Mouse (Mus musculus) liver, embryonic 12.5 days (tissue): ENCODE data around the gene Notum. TPM values are rescaled to one million over a fixed set of nuclear protein-coding genes. Genes with fewer than 3 reads are reported as not detected.
A peak's percentile ranks its signal among the peaks of the same experiment; 100 is the strongest.

Experiments used
- ATAC-seq: fragments of 200-750 bp; cut with Nextera tagmentation; 2 replicates; pipeline ENCODE4 v1.8.0; 2017; ENCODE audit warnings: moderate number of reproducible peaks, mild to moderate bottlenecking, moderate library complexity
- H3K27ac ChIP-seq: fragments of 300-500 bp; sonication (generic); 2 replicates; pipeline ENCODE4 v1.5.1; 2016; ENCODE audit warnings: mild to moderate bottlenecking
- H3K27me3 ChIP-seq: fragments of 300-500 bp; sonication (generic); replicated peaks from 2 replicates; pipeline ENCODE4 v1.6.1; 2016; ENCODE audit warnings: mild to moderate bottlenecking, moderate library complexity
- H3K36me3 ChIP-seq: fragments of 300-500 bp; sonication (generic); 2 replicates; pipeline ENCODE4 v1.6.1; 2016; ENCODE audit warnings: mild to moderate bottlenecking, moderate library complexity
- H3K4me1 ChIP-seq: fragments of 300-500 bp; sonication (generic); 2 replicates; pipeline ENCODE4 v1.6.1; 2016
- H3K4me2 ChIP-seq: fragments of 300-500 bp; sonication (generic); 2 replicates; pipeline ENCODE4 v1.6.1; 2016; ENCODE audit warnings: mild to moderate bottlenecking, moderate library complexity
- H3K4me3 ChIP-seq: fragments of 300-500 bp; sonication (generic); 2 replicates; pipeline ENCODE4 v1.5.1; 2016; ENCODE audit warnings: mild to moderate bottlenecking, moderate library complexity
- H3K9ac ChIP-seq: fragments of 300-500 bp; sonication (generic); 2 replicates; pipeline ENCODE4 v1.6.1; 2016; ENCODE audit warnings: mild to moderate bottlenecking, moderate library complexity
- H3K9me3 ChIP-seq: fragments of 300-500 bp; sonication (generic); replicated peaks from 2 replicates; pipeline ENCODE4 v1.6.1; 2016; ENCODE audit warnings: mild to moderate bottlenecking, moderate library complexity
- WGBS: fragments of 180-500 bp; shearing (Covaris S2); methylation state at CpG from one replicate; pipeline ENCODE4 v1.1.7; 2016; ENCODE audit not compliant: insufficient replicate concordance; 5-methylcytosine and 5-hydroxymethylcytosine counted together
- polyA plus RNA-seq: library from polyadenylated mRNA; unstranded; fragments of >200 nt; fragmentation: Nextera tagmentation; extraction: Ambion mirVana; gene quantifications from 2 replicates; pipeline ENCODE4 v1.2.1, GENCODE M21; 2016

The Notum gene
- polyA plus RNA-seq, 1 experiment from 2014 or later, result 0.31 TPM

- Histone ChIP-seq H3K9me3 (no peaks in the 10 kb centered on the region), H3K9ac (peak within 1 kb of the TSS; percentile 48; the same call in 1 of the 2 replicates), H3K4me1 (peaks cover 22% of the 10 kb centered on the region), H3K27me3 (peaks cover 43% of the 10 kb centered on the region), H3K27ac (no peak within 1 kb of the TSS), H3K36me3 (no peaks in the 10 kb centered on the region), H3K4me3 (peak within 1 kb of the TSS; percentile 38), H3K4me2 (peak within 1 kb of the TSS; percentile 66)
- no peak for ATAC-seq
- WGBS, result 6% methylated on average over 13 of the region's 13 CpGs
Observed at GRCm38 (mm10) chr11:120648001-120648476, 12.9 kb downstream of the Notum start, which contains the start of gene Myadml2. TSS of gene Myadml2 (minus strand) at chr11:120648158.

GRCm38 (mm10) chr11:120647047-120647830 is 13.7 kb downstream of the Notum start:
- no peaks in the 10 kb centered on the region for H3K36me3 ChIP-seq
- H3K4me2 ChIP-seq, result peak overlapping the region; percentile 66
- peak overlapping the region; percentile 38; the same call in 1 of the 2 replicates for H3K4me3 ChIP-seq
- H3K9ac ChIP-seq, result 0 out of 2 replicates have a peak overlapping the region, but pooled peaks have one; percentile 9
- H3K27ac ChIP-seq, result no peak overlapping the region
- ATAC-seq, result no peak
- H3K9me3 ChIP-seq, result no peaks in the 10 kb centered on the region
- peaks cover 51% of the 10 kb centered on the region for H3K27me3 ChIP-seq
- peaks cover 30% of the 10 kb centered on the region for H3K4me1 ChIP-seq
- WGBS, result 72% methylated on average over 35 of the region's 35 CpGs

DNA sequence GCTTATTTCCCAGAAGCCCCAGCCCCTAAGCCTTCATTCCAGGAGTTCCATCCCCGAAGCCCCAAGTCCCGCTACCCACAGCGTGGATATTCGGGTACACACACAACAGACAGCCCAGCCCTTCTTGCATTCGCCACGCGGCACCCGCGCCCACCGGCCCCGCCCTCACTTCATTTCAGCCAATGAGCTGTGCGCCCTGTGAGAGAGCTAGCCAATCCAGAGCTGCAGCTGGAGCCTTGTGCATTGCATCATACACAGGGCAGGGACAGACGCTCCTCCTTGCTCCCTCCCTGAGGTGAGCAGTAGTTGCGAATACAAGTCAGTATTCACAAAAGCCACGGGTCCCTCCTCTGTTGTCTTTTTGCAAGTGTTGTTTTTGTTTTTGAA is 17.4 kb downstream of the Notum start, which contains the start of gene Pycr1:
Gene Pycr1, minus strand, starts transcription at position 169 of the 387 bp plus-strand sequence.
- ATAC-seq, result peak; percentile 99

GRCm38 (mm10) chr11:120642939-120643600 is 17.9 kb downstream of the Notum start:
- ATAC-seq, result peak; percentile 64
- Histone ChIP-seq H3K4me3 (peak overlapping the region; percentile 57), H3K4me1 (peaks cover 28% of the 10 kb centered on the region), H3K27me3 (peaks cover 50% of the 10 kb centered on the region), H3K36me3 (no peaks in the 10 kb centered on the region), H3K4me2 (peak overlapping the region; percentile 96), H3K9ac (peak overlapping the region; percentile 78), H3K9me3 (no peaks in the 10 kb centered on the region), H3K27ac (peak overlapping the region; percentile 46; the same call in 1 of the 2 replicates)
- WGBS, result 1% methylated on average over 18 of the region's 18 CpGs

More for the DNA sequence above, 17.4 kb downstream of the Notum start, which contains the start of gene Pycr1:
- no peaks in the 10 kb centered on the region for H3K36me3 ChIP-seq
- WGBS, result under 1% methylated on average over 15 of the region's 15 CpGs
- peaks cover 52% of the 10 kb centered on the region for H3K27me3 ChIP-seq
- H3K9ac ChIP-seq, result peak within 1 kb of the TSS; percentile 78
- peak within 1 kb of the TSS; percentile 96 for H3K4me2 ChIP-seq
- H3K9me3 ChIP-seq, result no peaks in the 10 kb centered on the region
- H3K4me1 ChIP-seq, result peaks cover 30% of the 10 kb centered on the region
- peak within 1 kb of the TSS; percentile 57 for H3K4me3 ChIP-seq
- H3K27ac ChIP-seq, result peak within 1 kb of the TSS; percentile 46; the same call in 1 of the 2 replicates

GRCm38 (mm10) chr11:120641869-120642268 is 19.1 kb downstream of the Notum start:
- no peak overlapping the region for H3K27ac ChIP-seq
- WGBS, result 78% methylated on average over 8 of the region's 8 CpGs
- H3K27me3 ChIP-seq, result peaks cover 38% of the 10 kb centered on the region
- H3K4me2 ChIP-seq, result no peak overlapping the region
- H3K4me3 ChIP-seq, result no peak overlapping the region
- H3K4me1 ChIP-seq, result peaks cover 25% of the 10 kb centered on the region
- ATAC-seq, result no peak
- H3K36me3 ChIP-seq, result no peaks in the 10 kb centered on the region
- no peak overlapping the region for H3K9ac ChIP-seq
- no peaks in the 10 kb centered on the region for H3K9me3 ChIP-seq

DNA sequence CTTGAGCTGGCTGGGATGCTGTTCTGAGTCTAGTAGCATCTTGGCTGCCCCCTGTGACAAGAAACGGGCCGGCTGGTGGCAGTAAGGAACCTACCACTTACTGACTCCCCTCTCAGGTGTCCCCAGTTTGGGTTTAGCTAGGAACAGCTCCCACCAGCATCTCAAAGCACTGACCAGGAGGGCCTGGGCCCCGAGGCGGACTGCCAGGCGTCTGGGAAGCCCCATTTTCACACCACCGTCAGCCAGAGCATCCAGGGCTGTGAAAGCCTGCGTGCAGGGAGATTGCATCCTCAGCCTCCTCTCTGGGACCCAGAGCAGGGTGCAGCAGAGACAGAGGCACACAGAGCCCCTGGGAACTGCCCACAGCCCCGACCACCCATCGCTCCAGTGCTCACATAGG is 19.7 kb downstream of the Notum start:
- no peak overlapping the region for H3K4me2 ChIP-seq
- H3K9ac ChIP-seq, result no peak overlapping the region
- H3K27me3 ChIP-seq, result peaks cover 33% of the 10 kb centered on the region
- peaks cover 28% of the 10 kb centered on the region for H3K4me1 ChIP-seq
- 67% methylated on average over 9 of the region's 9 CpGs for WGBS
- H3K36me3 ChIP-seq, result no peaks in the 10 kb centered on the region
- no peak overlapping the region for H3K27ac ChIP-seq
- ATAC-seq, result no peak
- no peaks in the 10 kb centered on the region for H3K9me3 ChIP-seq
- H3K4me3 ChIP-seq, result no peak overlapping the region

- Histone ChIP-seq H3K9me3 (no peaks in the 10 kb centered on the region), H3K4me2 (peak overlapping the region; percentile 76), H3K4me1 (peaks cover 52% of the 10 kb centered on the region), H3K9ac (peak overlapping the region; percentile 99; the same call in 1 of the 2 replicates), H3K36me3 (no peaks in the 10 kb centered on the region), H3K27ac (peak overlapping the region; percentile 94; the same call in 1 of the 2 replicates), H3K27me3 (no peaks in the 10 kb centered on the region), H3K4me3 (peak overlapping the region; percentile 91)
- no peak for ATAC-seq
- WGBS, result 78% methylated on average over 5 of the region's 5 CpGs
Observed at GRCm38 (mm10) chr11:120634810-120635209, 26.2 kb downstream of the Notum start.

GRCm38 (mm10) chr11:120633520-120634343 is 27.2 kb downstream of the Notum start, which contains the start of gene Mafg:
TSS of gene Mafg (minus strand) at chr11:120633600.
- H3K36me3 ChIP-seq, result peaks cover 9% of the 10 kb centered on the region
- H3K4me1 ChIP-seq, result peaks cover 63% of the 10 kb centered on the region
- no peaks in the 10 kb centered on the region for H3K9me3 ChIP-seq
- peak within 1 kb of the TSS; percentile 99 for H3K9ac ChIP-seq
- 8% methylated on average over 58 of the region's 58 CpGs for WGBS
- H3K4me2 ChIP-seq, result peak within 1 kb of the TSS; percentile 76
- ATAC-seq, result peak; percentile 79
- H3K27ac ChIP-seq, result peak within 1 kb of the TSS; percentile 94
- H3K27me3 ChIP-seq, result no peaks in the 10 kb centered on the region
- H3K4me3 ChIP-seq, result peak within 1 kb of the TSS; percentile 91

- H3K9ac ChIP-seq, result peak overlapping the region; percentile 99
- H3K9me3 ChIP-seq, result no peaks in the 10 kb centered on the region
- H3K4me3 ChIP-seq, result peak overlapping the region; percentile 91
- under 1% methylated on average over 116 of the region's 116 CpGs for WGBS
- H3K27me3 ChIP-seq, result no peaks in the 10 kb centered on the region
- peaks cover 70% of the 10 kb centered on the region for H3K4me1 ChIP-seq
- ATAC-seq, result peak; percentile 78
- H3K27ac ChIP-seq, result peak overlapping the region; percentile 94
- peak overlapping the region; percentile 76 for H3K4me2 ChIP-seq
- peaks cover 15% of the 10 kb centered on the region for H3K36me3 ChIP-seq
Observed at GRCm38 (mm10) chr11:120632559-120633519, 28.1 kb downstream of the Notum start.

DNA sequence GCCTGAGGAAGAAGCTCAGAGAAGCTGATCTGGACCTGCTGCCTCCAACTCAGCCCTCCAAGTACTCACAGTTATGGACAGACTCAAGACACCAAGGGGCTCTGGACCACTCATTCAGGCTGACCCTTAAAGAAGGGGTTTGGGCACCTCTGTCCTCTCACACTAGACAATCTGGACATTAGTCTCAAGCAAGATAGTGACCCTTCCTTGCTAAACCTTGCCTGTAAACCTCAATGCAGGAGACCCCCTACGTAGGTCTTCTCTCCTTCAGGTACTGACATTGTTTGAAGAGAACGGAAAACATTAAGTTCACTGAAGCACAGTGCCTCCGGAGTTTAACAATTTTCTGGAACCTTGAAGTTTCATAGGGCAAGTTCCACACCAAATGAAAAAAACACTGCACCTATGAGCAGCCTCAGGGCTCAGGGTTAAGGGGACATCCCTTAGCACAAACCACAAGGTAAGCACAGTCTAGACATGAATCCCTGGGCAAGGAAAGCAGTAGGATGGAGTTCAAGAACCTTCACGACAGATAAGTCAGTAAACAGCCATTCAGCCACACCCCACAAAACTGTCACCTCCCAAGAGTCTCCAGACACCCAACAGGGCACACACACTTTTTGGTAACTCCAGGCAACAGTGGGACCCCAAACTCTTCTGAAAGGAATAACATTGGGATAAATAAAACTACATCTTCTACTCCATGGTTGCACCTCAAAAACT is 29.1 kb downstream of the Notum start:
- ATAC-seq, result peak; percentile 22
- 39% methylated on average over 4 of the region's 4 CpGs for WGBS
- Histone ChIP-seq H3K4me3 (peak overlapping the region; percentile 91), H3K9ac (peak overlapping the region; percentile 99), H3K27me3 (no peaks in the 10 kb centered on the region), H3K27ac (peak overlapping the region; percentile 94), H3K36me3 (peaks cover 25% of the 10 kb centered on the region), H3K9me3 (no peaks in the 10 kb centered on the region), H3K4me2 (peak overlapping the region; percentile 76), H3K4me1 (peaks cover 74% of the 10 kb centered on the region)
